Mouse (Mus musculus) liver, embryonic 16.5 days (tissue): ENCODE results near the gene Pknox2. TPM values are rescaled to one million over a fixed set of nuclear protein-coding genes. Genes with fewer than 3 reads are reported as not detected.

ENCODE experiments used
- ATAC-seq: fragments of 200-750 bp; cut with Nextera tagmentation; 2 replicates; pipeline ENCODE4 v1.8.0; 2017; ENCODE audit warnings: low read depth, mild to moderate bottlenecking, moderate number of reproducible peaks, moderate library complexity
- H3K27ac ChIP-seq: fragments of 300-500 bp; sonication (generic); 2 replicates; pipeline ENCODE4 v1.5.1; 2014; ENCODE audit warnings: mild to moderate bottlenecking, low read length
- H3K27me3 ChIP-seq: fragments of 300-500 bp; sonication (generic); 2 replicates; pipeline ENCODE4 v1.6.1; 2014; ENCODE audit warnings: low read depth, low read length, mixed read lengths; ENCODE audit not compliant: control insufficient read depth, insufficient read depth
- H3K36me3 ChIP-seq: fragments of 300-500 bp; sonication (generic); 2 replicates; pipeline ENCODE4 v1.6.1; 2014; ENCODE audit warnings: mild to moderate bottlenecking; ENCODE audit not compliant: control insufficient read depth, insufficient read depth
- H3K4me1 ChIP-seq: fragments of 300-500 bp; sonication (generic); 2 replicates; pipeline ENCODE4 v1.6.1; 2014; ENCODE audit warnings: low read depth, low read length, mixed read lengths; ENCODE audit not compliant: control insufficient read depth
- H3K4me2 ChIP-seq: fragments of 300-500 bp; sonication (generic); 2 replicates; pipeline ENCODE4 v1.6.1; 2014; ENCODE audit warnings: low read depth, low read length, mixed read lengths
- H3K4me3 ChIP-seq: fragments of 300-500 bp; sonication (generic); 2 replicates; pipeline ENCODE4 v1.5.1; 2014; ENCODE audit warnings: low read depth, mild to moderate bottlenecking, low read length
- H3K9ac ChIP-seq: fragments of 300-500 bp; sonication (generic); 2 replicates; pipeline ENCODE4 v1.6.1; 2014; ENCODE audit warnings: low read depth, low read length
- H3K9me3 ChIP-seq: fragments of 300-500 bp; sonication (generic); replicated peaks from 2 replicates; pipeline ENCODE4 v1.6.1; 2016; ENCODE audit warnings: low read length; ENCODE audit not compliant: control insufficient read depth
- WGBS: fragments of 180-500 bp; shearing (Covaris S2); extraction: QIAGEN DNeasy Blood & Tissue Kit; methylation state at CpG from one replicate; pipeline ENCODE4 v1.1.7; 2014; ENCODE audit not compliant: insufficient replicate concordance; 5-methylcytosine and 5-hydroxymethylcytosine counted together
- polyA plus RNA-seq: library from polyadenylated mRNA; unstranded; fragments of >200 nt; fragmentation: Nextera tagmentation; extraction: Ambion mirVana; gene quantifications from 2 replicates; pipeline ENCODE4 v1.2.1, GENCODE M21; 2015

The Pknox2 gene
- polyA plus RNA-seq, 1 experiment from 2014 or later, result 0.50 TPM

GRCm38 (mm10) chr9:36921718-36922415 lies 225.3 kb downstream of the Pknox2 start:
- no peaks in the 10 kb centered on the region for H3K27me3 ChIP-seq
- ATAC-seq, result no peak
- WGBS, result 61% methylated on average over 13 of the region's 13 CpGs
- no peaks in the 10 kb centered on the region for H3K9me3 ChIP-seq
- H3K4me2 ChIP-seq, result no peak overlapping the region
- no peaks in the 10 kb centered on the region for H3K4me1 ChIP-seq
- H3K36me3 ChIP-seq, result no peaks in the 10 kb centered on the region
- no peak overlapping the region for H3K27ac ChIP-seq
- H3K4me3 ChIP-seq, result no peak overlapping the region
- H3K9ac ChIP-seq, result no peak overlapping the region

GRCm38 (mm10) chr9:36919472-36919871 lies 227.7 kb downstream of the Pknox2 start:
- Histone ChIP-seq H3K9me3 (no peaks in the 10 kb centered on the region), H3K4me3 (no peak overlapping the region), H3K4me1 (no peaks in the 10 kb centered on the region), H3K27me3 (no peaks in the 10 kb centered on the region), H3K9ac (no peak overlapping the region), H3K36me3 (no peaks in the 10 kb centered on the region), H3K27ac (no peak overlapping the region), H3K4me2 (no peak overlapping the region)
- ATAC-seq, result no peak
- 51% methylated on average over 4 of the region's 4 CpGs for WGBS

- no peak overlapping the region for H3K4me3 ChIP-seq
- H3K36me3 ChIP-seq, result no peaks in the 10 kb centered on the region
- WGBS, result 39% methylated on average over 3 of the region's 3 CpGs
- no peak overlapping the region for H3K4me2 ChIP-seq
- H3K27me3 ChIP-seq, result no peaks in the 10 kb centered on the region
- no peaks in the 10 kb centered on the region for H3K4me1 ChIP-seq
- no peak for ATAC-seq
- H3K9me3 ChIP-seq, result no peaks in the 10 kb centered on the region
- no peak overlapping the region for H3K27ac ChIP-seq
- H3K9ac ChIP-seq, result no peak overlapping the region
These were observed 228.6 kb downstream of the Pknox2 start for GRCm38 (mm10) chr9:36918582-36918981.

GRCm38 (mm10) chr9:36916915-36917314 lies 230.3 kb downstream of the Pknox2 start:
- H3K9me3 ChIP-seq, result no peaks in the 10 kb centered on the region
- H3K36me3 ChIP-seq, result no peaks in the 10 kb centered on the region
- no peak overlapping the region for H3K27ac ChIP-seq
- ATAC-seq, result no peak
- H3K4me3 ChIP-seq, result no peak overlapping the region
- 57% methylated on average over 5 of the region's 5 CpGs for WGBS
- H3K27me3 ChIP-seq, result no peaks in the 10 kb centered on the region
- H3K4me2 ChIP-seq, result no peak overlapping the region
- H3K9ac ChIP-seq, result no peak overlapping the region
- no peaks in the 10 kb centered on the region for H3K4me1 ChIP-seq

GRCm38 (mm10) chr9:36916362-36916761 lies 230.8 kb downstream of the Pknox2 start:
- 2% methylated on average over 6 of the region's 6 CpGs for WGBS
- Histone ChIP-seq H3K27ac (no peak overlapping the region), H3K4me2 (no peak overlapping the region), H3K4me3 (no peak overlapping the region), H3K4me1 (no peaks in the 10 kb centered on the region), H3K36me3 (no peaks in the 10 kb centered on the region), H3K27me3 (no peaks in the 10 kb centered on the region), H3K9ac (no peak overlapping the region), H3K9me3 (no peaks in the 10 kb centered on the region)
- no peak for ATAC-seq

GRCm38 (mm10) chr9:36905452-36905851 lies 241.8 kb downstream of the Pknox2 start:
- no peak for ATAC-seq
- 42% methylated on average over 4 of the region's 4 CpGs for WGBS
- Histone ChIP-seq H3K9me3 (no peaks in the 10 kb centered on the region), H3K27ac (no peak overlapping the region), H3K4me1 (no peaks in the 10 kb centered on the region), H3K4me3 (no peak overlapping the region), H3K27me3 (no peaks in the 10 kb centered on the region), H3K4me2 (no peak overlapping the region), H3K9ac (no peak overlapping the region), H3K36me3 (no peaks in the 10 kb centered on the region)

- H3K4me1 ChIP-seq, result no peaks in the 10 kb centered on the region
- no peak overlapping the region for H3K9ac ChIP-seq
- no peak overlapping the region for H3K4me2 ChIP-seq
- no peaks in the 10 kb centered on the region for H3K9me3 ChIP-seq
- H3K4me3 ChIP-seq, result no peak overlapping the region
- no peak overlapping the region for H3K27ac ChIP-seq
- no peaks in the 10 kb centered on the region for H3K36me3 ChIP-seq
- no peak for ATAC-seq
- WGBS, result 55% methylated on average over 4 of the region's 4 CpGs
- no peaks in the 10 kb centered on the region for H3K27me3 ChIP-seq
These were observed 246.7 kb downstream of the Pknox2 start for GRCm38 (mm10) chr9:36900464-36900863.

GRCm38 (mm10) chr9:36898560-36898959 lies 248.6 kb downstream of the Pknox2 start:
- ATAC-seq, result no peak
- H3K27me3 ChIP-seq, result no peaks in the 10 kb centered on the region
- 73% methylated on average over 3 of the region's 3 CpGs for WGBS

GRCm38 (mm10) chr9:36895009-36895693 lies 252.1 kb downstream of the Pknox2 start:
- H3K27ac ChIP-seq, result no peak overlapping the region
- H3K4me1 ChIP-seq, result no peaks in the 10 kb centered on the region
- H3K27me3 ChIP-seq, result no peaks in the 10 kb centered on the region
- no peaks in the 10 kb centered on the region for H3K9me3 ChIP-seq
- no peak overlapping the region for H3K9ac ChIP-seq
- whole genome bisulfite sequencing, result 63% methylated on average over 8 of the region's 8 CpGs
- no peak overlapping the region for H3K4me3 ChIP-seq
- H3K36me3 ChIP-seq, result no peaks in the 10 kb centered on the region
- H3K4me2 ChIP-seq, result no peak overlapping the region
- no peak for ATAC-seq

More at GRCm38 (mm10) chr9:36898560-36898959, 248.6 kb downstream of the Pknox2 start:
- H3K9me3 ChIP-seq, result no peaks in the 10 kb centered on the region
- H3K27ac ChIP-seq, result no peak overlapping the region
- H3K9ac ChIP-seq, result no peak overlapping the region
- H3K4me1 ChIP-seq, result no peaks in the 10 kb centered on the region
- no peaks in the 10 kb centered on the region for H3K36me3 ChIP-seq
- no peak overlapping the region for H3K4me3 ChIP-seq
- H3K4me2 ChIP-seq, result no peak overlapping the region
